Mouse (Mus musculus) kidney, adult 18-20 months (tissue): ENCODE measurements around the gene Pold1.

ENCODE experiments used
- DNase-seq: peaks from one replicate; pipeline ENCODE4 v3.0.0; 2021

The Pold1 gene

GRCm38 (mm10) chr7:44521710-44522109 is 26.9 kb downstream of the Pold1 start:
- DNase-seq, result peak; percentile 73

GRCm38 (mm10) chr7:44520990-44521389 is 27.7 kb downstream of the Pold1 start:
- DNase-seq, result no peak

- no peak for DNase-seq
These were observed 29.3 kb downstream of the Pold1 start for GRCm38 (mm10) chr7:44519240-44519913.

GRCm38 (mm10) chr7:44507491-44507890 is 41.2 kb downstream of the Pold1 start:
- no peak for DNase-seq

- DNase-seq, result peak; percentile 71
These were observed 47.0 kb downstream of the Pold1 start for GRCm38 (mm10) chr7:44501563-44502115.

GRCm38 (mm10) chr7:44500046-44500445 is 48.6 kb downstream of the Pold1 start:
- DNase-seq, result no peak

GRCm38 (mm10) chr7:44498922-44499321 is 49.7 kb downstream of the Pold1 start:
- DNase-seq, result no peak

- DNase-seq, result no peak
These were observed 51.1 kb downstream of the Pold1 start for GRCm38 (mm10) chr7:44497361-44498055.

- no peak for DNase-seq
These were observed 51.9 kb downstream of the Pold1 start for GRCm38 (mm10) chr7:44496771-44497109.

GRCm38 (mm10) chr7:44495992-44496770 is 52.5 kb downstream of the Pold1 start, which contains the start of the genes Emc10 and Fam71e1:
Gene Emc10, minus strand, starts transcription at chr7:44496529.
Gene Fam71e1, plus strand, starts transcription at chr7:44496581.
- peak; percentile 98 for DNase-seq

GRCm38 (mm10) chr7:44495086-44495485 is 53.6 kb downstream of the Pold1 start:
- DNase-seq, result no peak

- no peak for DNase-seq
These were observed 54.0 kb downstream of the Pold1 start for GRCm38 (mm10) chr7:44494681-44495080.

GRCm38 (mm10) chr7:44492166-44492826 is 56.4 kb downstream of the Pold1 start:
- no peak for DNase-seq

- DNase-seq, result no peak
These were observed 57.3 kb downstream of the Pold1 start for GRCm38 (mm10) chr7:44491391-44491790.

GRCm38 (mm10) chr7:44490281-44490680 is 58.4 kb downstream of the Pold1 start:
- no peak for DNase-seq

- no peak for DNase-seq
These were observed 60.1 kb downstream of the Pold1 start for GRCm38 (mm10) chr7:44488545-44488944.

GRCm38 (mm10) chr7:44487936-44488335 is 60.7 kb downstream of the Pold1 start:
- DNase-seq, result no peak

GRCm38 (mm10) chr7:44486927-44487575 is 61.6 kb downstream of the Pold1 start:
- DNase-seq, result no peak

GRCm38 (mm10) chr7:44485572-44486195 is 63.0 kb downstream of the Pold1 start:
- no peak for DNase-seq

GRCm38 (mm10) chr7:44484841-44485571 is 63.6 kb downstream of the Pold1 start:
- DNase-seq, result peak; percentile 80

GRCm38 (mm10) chr7:44484109-44484508 is 64.5 kb downstream of the Pold1 start:
- no peak for DNase-seq
